Mouse (Mus musculus) CD4-positive, CD25-positive, alpha-beta regulatory T cell (primary cell): ENCODE data around the gene Kctd8. TPM values are rescaled to one million over a fixed set of nuclear protein-coding genes. Genes with fewer than 3 reads are reported as not detected.

Source experiments
- polyA plus RNA-seq: library from polyadenylated mRNA; unstranded; fragments of 100-300 nt; shearing (Covaris generic); gene quantifications from one replicate; pipeline ENCODE4 v1.2.1, GENCODE M21; 2017

The Kctd8 gene
- not detected for polyA plus RNA-seq

GRCm38 (mm10) chr5:69340919-69341801 is at the start of gene Kctd8:
Gene Kctd8, minus strand, starts transcription at chr5:69341679.

Other genes with a start within 250 kb of the Kctd8 start
- gene Yipf7, start 201.0 kb upstream of the Kctd8 start, polyA plus RNA-seq: not detected
- 37.5 TPM for gene Guf1, start 215.2 kb upstream of the Kctd8 start, polyA plus RNA-seq